Mouse (Mus musculus) liver, embryonic 14 days (tissue): Measurements from ENCODE around the gene Gm4301. TPM values are rescaled to one million over a fixed set of nuclear protein-coding genes. Genes with fewer than 3 reads are reported as not detected.

ENCODE experiments used
- polyA plus RNA-seq: library from polyadenylated mRNA; depleted of rRNA; stranded (reverse); fragments of >200 nt; gene quantifications from 2 replicates; pipeline ENCODE4 v1.2.3, GENCODE M21; 2012; rRNA removed

Gene Gm4301
- polyA plus RNA-seq, result not detected in 2 replicates

DNA sequence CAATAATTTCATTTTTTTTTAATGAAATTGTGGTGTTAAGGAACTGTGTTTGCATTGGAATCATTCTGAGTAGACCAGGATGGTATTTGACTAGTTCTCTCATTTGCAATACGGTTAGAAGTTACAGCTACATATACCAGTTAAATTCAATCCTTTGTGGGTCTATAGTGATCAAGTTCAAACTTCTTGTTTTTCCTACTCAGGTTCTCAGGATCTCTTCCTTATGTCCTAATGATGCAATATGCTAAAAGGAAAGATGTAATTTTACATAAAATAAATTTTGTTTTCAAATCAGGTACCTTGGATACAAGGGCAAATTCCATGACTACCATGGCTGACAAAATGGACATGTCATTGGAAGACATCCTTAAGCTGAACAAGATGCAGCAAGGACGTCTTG is at the start of gene Gm4301:
TSS of gene Gm4301 (plus strand) at position 301 of the 400 bp plus-strand sequence.

DNA sequence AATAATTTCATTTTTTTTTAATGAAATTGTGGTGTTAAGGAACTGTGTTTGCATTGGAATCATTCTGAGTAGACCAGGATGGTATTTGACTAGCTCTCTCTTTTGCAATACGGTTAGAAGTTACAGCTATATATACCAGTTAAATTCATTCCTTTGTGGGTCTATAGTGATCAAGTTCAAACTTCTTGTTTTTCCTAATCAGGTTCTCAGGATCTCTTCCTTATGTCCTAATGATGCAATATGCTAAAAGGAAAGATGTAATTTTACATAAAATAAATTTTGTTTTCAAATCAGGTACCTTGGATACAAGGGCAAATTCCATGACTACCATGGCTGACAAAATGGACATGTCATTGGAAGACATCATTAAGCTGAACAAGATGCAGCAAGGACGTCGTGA is 5.1 kb downstream of the Gm4301 start, which contains the start of gene Gm4302:
TSS of gene Gm4302 (plus strand) at position 301 of the 400 bp plus-strand sequence.

DNA sequence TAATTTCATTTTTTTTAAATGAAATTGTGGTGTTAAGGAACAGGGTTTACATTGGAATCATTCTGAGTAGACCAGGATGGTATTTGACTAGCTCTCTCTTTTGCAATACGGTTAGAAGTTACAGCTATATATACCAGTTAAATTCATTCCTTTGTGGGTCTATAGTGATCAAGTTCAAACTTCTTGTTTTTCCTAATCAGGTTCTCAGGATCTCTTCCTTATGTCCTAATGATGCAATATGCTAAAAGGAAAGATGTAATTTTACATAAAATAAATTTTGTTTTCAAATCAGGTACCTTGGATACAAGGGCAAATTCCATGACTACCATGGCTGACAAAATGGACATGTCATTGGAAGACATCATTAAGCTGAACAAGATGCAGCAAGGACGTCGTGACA is 10.2 kb downstream of the Gm4301 start, which contains the start of gene Gm4303:
TSS of gene Gm4303 (plus strand) at position 301 of the 400 bp plus-strand sequence.

DNA sequence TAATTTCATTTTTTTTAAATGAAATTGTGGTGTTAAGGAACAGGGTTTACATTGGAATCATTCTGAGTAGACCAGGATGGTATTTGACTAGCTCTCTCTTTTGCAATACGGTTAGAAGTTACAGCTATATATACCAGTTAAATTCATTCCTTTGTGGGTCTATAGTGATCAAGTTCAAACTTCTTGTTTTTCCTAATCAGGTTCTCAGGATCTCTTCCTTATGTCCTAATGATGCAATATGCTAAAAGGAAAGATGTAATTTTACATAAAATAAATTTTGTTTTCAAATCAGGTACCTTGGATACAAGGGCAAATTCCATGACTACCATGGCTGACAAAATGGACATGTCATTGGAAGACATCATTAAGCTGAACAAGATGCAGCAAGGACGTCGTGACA is 15.3 kb downstream of the Gm4301 start, which contains the start of gene Gm4305:
TSS of gene Gm4305 (plus strand) at position 301 of the 400 bp plus-strand sequence.

DNA sequence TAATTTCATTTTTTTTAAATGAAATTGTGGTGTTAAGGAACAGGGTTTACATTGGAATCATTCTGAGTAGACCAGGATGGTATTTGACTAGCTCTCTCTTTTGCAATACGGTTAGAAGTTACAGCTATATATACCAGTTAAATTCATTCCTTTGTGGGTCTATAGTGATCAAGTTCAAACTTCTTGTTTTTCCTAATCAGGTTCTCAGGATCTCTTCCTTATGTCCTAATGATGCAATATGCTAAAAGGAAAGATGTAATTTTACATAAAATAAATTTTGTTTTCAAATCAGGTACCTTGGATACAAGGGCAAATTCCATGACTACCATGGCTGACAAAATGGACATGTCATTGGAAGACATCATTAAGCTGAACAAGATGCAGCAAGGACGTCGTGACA is 25.6 kb downstream of the Gm4301 start, which contains the start of gene Gm4307:
TSS of gene Gm4307 (plus strand) at position 301 of the 400 bp plus-strand sequence.

DNA sequence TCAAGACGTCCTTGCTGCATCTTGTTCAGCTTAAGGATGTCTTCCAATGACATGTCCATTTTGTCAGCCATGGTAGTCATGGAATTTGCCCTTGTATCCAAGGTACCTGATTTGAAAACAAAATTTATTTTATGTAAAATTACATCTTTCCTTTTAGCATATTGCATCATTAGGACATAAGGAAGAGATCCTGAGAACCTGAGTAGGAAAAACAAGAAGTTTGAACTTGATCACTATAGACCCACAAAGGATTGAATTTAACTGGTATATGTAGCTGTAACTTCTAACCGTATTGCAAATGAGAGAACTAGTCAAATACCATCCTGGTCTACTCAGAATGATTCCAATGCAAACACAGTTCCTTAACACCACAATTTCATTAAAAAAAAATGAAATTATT is 47.0 kb downstream of the Gm4301 start, which contains the start of gene Gm4312:
TSS of gene Gm4312 (minus strand) at position 101 of the 400 bp plus-strand sequence.

Other genes starting within 250 kb of the Gm4301 start
- gene Gm4302, start 5.2 kb downstream of the Gm4301 start, polyA plus RNA-seq, result not detected in 2 replicates
- gene Gm4303, start 10.3 kb downstream of the Gm4301 start, polyA plus RNA-seq, result not detected in 2 replicates
- not detected in 2 replicates for gene Gm4305, start 15.4 kb downstream of the Gm4301 start, polyA plus RNA-seq
- gene Gm4307, start 25.7 kb downstream of the Gm4301 start, polyA plus RNA-seq, result not detected in 2 replicates
- not detected in 2 replicates for gene Gm4312, start 46.9 kb downstream of the Gm4301 start, polyA plus RNA-seq
- gene Tmtc3, start 151.7 kb downstream of the Gm4301 start, polyA plus RNA-seq, result 3.6 and 4.0 TPM in 2 replicates
- gene Cep290, start 151.9 kb downstream of the Gm4301 start, polyA plus RNA-seq, result 3.8 and 4.1 TPM in 2 replicates